Mouse (Mus musculus) limb, embryonic 14.5 days (tissue): ENCODE measurements around the gene Gm21988. TPM values are rescaled to one million over a fixed set of nuclear protein-coding genes. Genes with fewer than 3 reads are reported as not detected.
A peak's percentile ranks its signal among the peaks of the same experiment; 100 is the strongest.

Experiments
- ATAC-seq: fragments of 200-750 bp; cut with Nextera tagmentation; 2 replicates; pipeline ENCODE4 v1.8.0; 2017; ENCODE audit warnings: low read depth, moderate number of reproducible peaks, moderate TSS enrichment; ENCODE audit not compliant: low FRiP score
- DNase-seq: peaks from one replicate; pipeline ENCODE4 v3.0.0-alpha.2; 2015; ENCODE audit warnings: low spot score
- H3K27ac ChIP-seq: fragments of 300-500 bp; sonication (generic); replicated peaks from 2 replicates; pipeline ENCODE4 v1.5.1; 2014; ENCODE audit warnings: low read depth, mild to moderate bottlenecking, low read length, moderate library complexity, mixed read lengths
- H3K27me3 ChIP-seq: fragments of 300-500 bp; sonication (generic); 2 replicates; pipeline ENCODE4 v1.6.1; 2014; ENCODE audit warnings: low read length, mixed read lengths; ENCODE audit not compliant: control insufficient read depth, insufficient read depth
- H3K36me3 ChIP-seq: fragments of 300-500 bp; sonication (generic); 2 replicates; pipeline ENCODE4 v1.6.1; 2014; ENCODE audit warnings: mild to moderate bottlenecking, low read length, moderate library complexity, mixed read lengths; ENCODE audit not compliant: control insufficient read depth, insufficient read depth
- H3K4me1 ChIP-seq: fragments of 300-500 bp; sonication (generic); 2 replicates; pipeline ENCODE4 v1.6.1; 2014; ENCODE audit warnings: antibody characterized with exemption, low read length, mixed read lengths; ENCODE audit not compliant: control insufficient read depth, insufficient read depth
- H3K4me2 ChIP-seq: fragments of 300-500 bp; sonication (generic); replicated peaks from 2 replicates; pipeline ENCODE4 v1.6.1; 2014; ENCODE audit warnings: low read depth, mild to moderate bottlenecking, low read length, moderate library complexity; ENCODE audit not compliant: severe bottlenecking
- H3K4me3 ChIP-seq: fragments of 300-500 bp; sonication (generic); replicated peaks from 2 replicates; pipeline ENCODE4 v1.5.1; 2014; ENCODE audit warnings: low read length
- H3K9ac ChIP-seq: fragments of 300-500 bp; sonication (generic); 2 replicates; pipeline ENCODE4 v1.6.1; 2014; ENCODE audit warnings: mild to moderate bottlenecking, low read depth, low read length, moderate library complexity; ENCODE audit not compliant: severe bottlenecking
- H3K9me3 ChIP-seq: fragments of 300-500 bp; sonication (generic); 2 replicates; pipeline ENCODE4 v1.6.1; 2016; ENCODE audit warnings: low read length; ENCODE audit not compliant: control insufficient read depth
- POLR2A ChIP-seq: fragments of 200-500 bp; IDR thresholded peaks from 2 replicates; pipeline ENCODE4 v1.8.0; 2012; ENCODE audit warnings: inconsistent platforms, mild to moderate bottlenecking, moderate library complexity, borderline replicate concordance; ENCODE audit not compliant: insufficient read depth, insufficient read length; ENCODE audit errors: extremely low read depth
- WGBS: fragments of 180-500 bp; shearing (Covaris S2); extraction: QIAGEN DNeasy Blood & Tissue Kit; methylation state at CpG from one replicate; pipeline ENCODE4 v1.1.7; 2014; 5-methylcytosine and 5-hydroxymethylcytosine counted together
- polyA plus RNA-seq, 2 experiments: library from polyadenylated mRNA; depleted of rRNA in 1 of 2; stranded (reverse) in 1 of 2; unstranded in 1 of 2; fragments of >200 nt; fragmentation: Nextera tagmentation in 1 of 2; extraction: Ambion mirVana in 1 of 2; gene quantifications; 2 replicates each; pipeline versions ENCODE4 v1.2.1 to v1.2.3; 2012 to 2014

The Gm21988 gene
- polyA plus RNA-seq, 2 experiments: 12.9 to 15.1 TPM

DNA sequence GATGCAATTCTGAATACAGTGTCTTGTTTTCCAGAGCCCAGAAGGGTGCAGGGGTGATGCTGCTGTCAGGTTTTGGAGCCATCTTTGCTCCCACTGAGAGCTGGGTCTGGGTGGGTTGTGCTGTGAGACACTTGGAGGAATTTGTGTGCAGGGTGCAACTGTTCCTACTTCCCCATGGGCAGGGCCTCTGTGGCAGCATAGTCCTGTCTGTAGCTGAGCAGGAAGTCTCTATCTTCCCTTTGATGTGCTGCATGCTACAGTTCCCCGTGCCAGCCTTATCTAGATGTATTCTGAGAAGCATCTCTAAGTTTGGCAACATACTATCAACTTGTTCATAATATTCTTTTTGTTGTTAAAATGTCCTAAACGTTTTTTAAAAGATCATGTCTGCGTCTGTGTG lies 25.6 kb upstream of the Gm21988 start:
- DNase-seq: no peak
- Histone ChIP-seq H3K27ac (no peak overlapping the region), H3K27me3 (no peaks in the 10 kb centered on the region), H3K4me1 (0 out of 2 replicates have a peak, but pooled peaks cover 6% of the 10 kb centered on the region), H3K4me3 (no peak overlapping the region), H3K9ac (no peak overlapping the region), H3K9me3 (no peaks in the 10 kb centered on the region), H3K36me3 (no peaks in the 10 kb centered on the region), H3K4me2 (no peak overlapping the region)
- TF ChIP-seq POLR2A: no peak
- WGBS: 54% methylated on average over 3 of the region's 3 CpGs
- ATAC-seq: no peak

DNA sequence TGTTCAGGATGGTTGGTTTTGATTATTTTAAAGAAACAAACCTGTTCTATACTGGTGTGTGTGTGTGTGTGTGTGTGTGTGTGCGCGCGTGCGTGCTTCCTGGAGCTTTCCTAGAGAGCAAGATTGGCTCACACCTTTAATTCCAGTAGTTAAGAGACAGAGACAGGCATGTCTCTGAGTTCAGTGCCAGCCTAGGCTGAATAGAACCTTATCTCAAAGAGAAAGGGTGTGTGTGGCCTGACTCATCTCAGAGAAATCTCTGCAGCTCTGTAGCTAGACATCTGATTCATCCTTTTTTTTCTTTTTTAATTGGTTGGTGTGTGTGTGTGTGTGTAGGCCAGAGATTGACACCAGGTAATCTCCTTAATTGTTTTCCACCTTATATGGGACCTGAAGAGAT lies 19.4 kb upstream of the Gm21988 start:
- DNase-seq (no peak), ATAC-seq (no peak)
- peaks cover 16% of the 10 kb centered on the region for H3K27me3 ChIP-seq
- 92% methylated on average over 4 of the region's 4 CpGs for WGBS
- 0 out of 2 replicates have a peak, but pooled peaks cover 5% of the 10 kb centered on the region for H3K4me1 ChIP-seq
- no peak overlapping the region for H3K9ac ChIP-seq
- H3K4me3 ChIP-seq: no peak overlapping the region
- H3K27ac ChIP-seq: no peak overlapping the region
- no peak for TF ChIP-seq POLR2A
- H3K4me2 ChIP-seq: no peak overlapping the region
- no peaks in the 10 kb centered on the region for H3K9me3 ChIP-seq
- no peaks in the 10 kb centered on the region for H3K36me3 ChIP-seq

DNA sequence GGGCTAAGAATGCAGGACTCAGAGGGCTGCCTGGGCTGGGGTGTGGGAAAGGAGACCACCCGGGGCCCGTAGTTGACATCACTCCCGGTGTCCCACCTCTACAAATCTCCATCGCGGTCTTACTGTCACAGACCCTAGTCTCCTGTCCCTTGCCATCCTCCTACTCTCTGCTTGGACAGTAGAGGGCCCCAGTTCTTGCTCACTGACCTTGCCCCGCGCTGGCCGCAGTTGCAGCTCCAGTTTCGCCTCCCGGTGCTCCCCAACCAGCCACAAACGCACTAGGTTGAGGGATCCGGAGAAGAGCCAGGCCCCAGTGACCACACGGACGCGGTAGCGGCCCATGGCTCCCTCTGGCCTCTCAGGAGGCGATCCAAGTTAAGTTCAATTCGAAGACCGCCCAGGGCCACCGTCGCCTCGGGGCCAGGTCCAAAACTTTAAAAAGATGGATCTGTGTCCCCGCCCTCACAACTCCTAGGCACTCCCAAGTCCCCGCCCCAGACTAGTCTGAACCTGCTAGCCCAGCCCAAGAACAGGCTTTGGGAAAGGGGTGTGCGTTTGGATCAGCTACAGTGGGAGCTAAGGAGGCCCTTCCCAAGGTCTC lies 15.4 kb upstream of the Gm21988 start, which contains the start of gene Alox12:
Gene Alox12 (minus strand): TSS at position 423 of the 601 bp plus-strand sequence.
- WGBS: under 1% methylated on average over 25 of the region's 25 CpGs

DNA sequence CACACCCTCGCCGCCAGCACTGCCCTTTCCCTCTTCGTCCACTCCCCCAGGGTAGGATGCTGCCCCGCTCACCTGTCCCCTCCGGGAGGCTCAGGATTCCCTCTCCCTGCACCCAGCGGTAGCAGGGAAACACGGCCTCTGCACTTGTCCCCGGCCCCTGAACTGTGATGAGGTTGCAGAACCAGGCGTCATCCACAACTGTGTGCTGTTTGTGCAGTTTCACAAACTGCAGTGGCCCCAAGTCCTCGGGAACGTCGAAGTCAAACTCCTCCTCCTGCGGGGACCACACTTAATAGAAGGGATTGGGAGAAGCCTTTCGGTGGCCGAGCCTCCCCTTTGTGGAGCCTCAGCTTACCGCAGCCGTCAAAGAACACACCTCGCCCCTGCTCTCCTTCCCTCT lies 14.7 kb upstream of the Gm21988 start:
- TF ChIP-seq POLR2A: no peak
- 4% methylated on average over 18 of the region's 18 CpGs for WGBS
- ATAC-seq (no peak), DNase-seq (no peak)
- Histone ChIP-seq H3K36me3 (no peaks in the 10 kb centered on the region), H3K27me3 (peaks cover 36% of the 10 kb centered on the region), H3K27ac (no peak overlapping the region), H3K9ac (no peak overlapping the region), H3K4me1 (0 out of 2 replicates have a peak, but pooled peaks cover 5% of the 10 kb centered on the region), H3K4me3 (peak overlapping the region; percentile 31), H3K9me3 (no peaks in the 10 kb centered on the region), H3K4me2 (peak overlapping the region; percentile 53; the same call in 1 of the 2 replicates)

More for the DNA sequence above, 15.4 kb upstream of the Gm21988 start, which contains the start of gene Alox12:
- Histone ChIP-seq H3K9ac (peak within 1 kb of the TSS; percentile 40; the same call in 1 of the 2 replicates), H3K27me3 (peaks cover 36% of the 10 kb centered on the region), H3K4me3 (peak within 1 kb of the TSS; percentile 31), H3K27ac (no peak within 1 kb of the TSS), H3K36me3 (no peaks in the 10 kb centered on the region), H3K4me1 (0 out of 2 replicates have a peak, but pooled peaks cover 5% of the 10 kb centered on the region), H3K9me3 (no peaks in the 10 kb centered on the region), H3K4me2 (peak within 1 kb of the TSS; percentile 53)
- no peak for TF ChIP-seq POLR2A
- DNase-seq (peak; percentile 58), ATAC-seq (no peak)

DNA sequence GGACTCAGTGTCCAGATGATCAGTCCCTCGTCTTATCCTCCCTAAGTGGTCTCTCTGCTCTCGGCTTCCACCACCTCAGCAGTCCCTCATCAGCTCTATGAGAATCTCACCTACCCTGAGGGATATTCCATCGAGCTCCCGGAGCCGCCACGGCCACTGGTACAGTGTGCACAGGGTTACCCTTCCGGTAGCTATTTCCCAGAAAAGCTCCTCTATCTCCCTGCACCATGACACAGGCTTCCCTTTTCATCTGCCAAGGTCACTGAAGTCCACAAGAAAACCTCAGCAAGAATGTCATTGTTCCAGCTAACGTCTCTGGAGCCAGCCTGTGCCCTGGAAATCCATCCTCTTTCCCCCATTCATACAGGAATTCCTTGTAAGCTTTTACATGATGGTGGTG lies 12.2 kb upstream of the Gm21988 start:
- H3K9ac ChIP-seq: no peak overlapping the region
- no peak overlapping the region for H3K4me2 ChIP-seq
- ATAC-seq (no peak), DNase-seq (no peak)
- 0 out of 2 replicates have a peak, but pooled peaks cover 5% of the 10 kb centered on the region for H3K4me1 ChIP-seq
- H3K4me3 ChIP-seq: no peak overlapping the region
- WGBS: 81% methylated on average over 8 of the region's 8 CpGs
- peaks cover 36% of the 10 kb centered on the region for H3K27me3 ChIP-seq
- no peaks in the 10 kb centered on the region for H3K9me3 ChIP-seq
- no peak for TF ChIP-seq POLR2A
- H3K27ac ChIP-seq: no peak overlapping the region
- H3K36me3 ChIP-seq: no peaks in the 10 kb centered on the region
